22 mouse cellular contexts compared by ENCODE assay signal in the genomic region with DNA sequence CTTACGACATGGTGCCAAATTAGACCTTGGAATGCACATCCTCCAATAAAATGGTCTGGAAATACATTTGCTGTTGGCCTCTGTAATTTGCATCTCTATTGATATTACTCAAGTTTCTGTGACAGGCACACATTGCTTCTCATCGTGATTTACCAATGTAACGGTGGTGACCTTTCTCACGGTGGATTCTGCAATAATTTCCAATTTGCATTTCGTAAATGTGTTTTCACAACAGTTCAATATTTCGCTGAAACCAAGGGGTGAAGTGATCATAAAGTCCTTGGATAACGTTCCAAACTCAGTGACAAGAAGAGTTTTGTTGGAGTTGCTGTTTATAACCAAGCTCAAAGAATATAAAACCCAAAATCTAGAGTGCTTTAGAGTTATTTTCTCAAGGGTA.
"Had no signal": no experiment of that assay in that cellular context is flagged by ENCODE, and none has a peak within 500 bp of the region (broad histone marks: within the 10 kb centered on the region; RNA-seq: fewer than 3 reads in every experiment).

No protein-coding gene starts in this region.

- DNase-seq: gastrocnemius, postnatal 14 days; gastrocnemius, postnatal 36 days; heart, adult 2 months; heart, postnatal 10 days; heart, postnatal 4 days; kidney, adult 18-20 months; kidney, adult 8-10 months; kidney, postnatal 10 days; kidney, postnatal 25 days; kidney, postnatal 4 days; left cerebral cortex, postnatal 4 days had no signal

- H3K4me1 ChIP-seq: heart, embryonic 10.5 days; heart, embryonic 12.5 days; hindbrain, embryonic 10.5 days; hindbrain, embryonic 12.5 days; intestine, embryonic 15.5 days; liver, embryonic 12.5 days had no signal

- H3K27me3 ChIP-seq: heart, embryonic 12.5 days; hindbrain, embryonic 12.5 days; intestine, embryonic 15.5 days; limb, embryonic 13.5 days; limb, embryonic 15.5 days; liver, embryonic 12.5 days had no signal

- H3K36me3 ChIP-seq: heart, embryonic 10.5 days; heart, embryonic 12.5 days; hindbrain, embryonic 10.5 days; hindbrain, embryonic 12.5 days; intestine, embryonic 15.5 days; limb, embryonic 13.5 days; limb, embryonic 15.5 days; liver, embryonic 12.5 days had no signal

- H3K9ac ChIP-seq: heart, embryonic 12.5 days; hindbrain, embryonic 12.5 days; hindbrain, embryonic 14.5 days; intestine, embryonic 15.5 days; limb, embryonic 13.5 days; limb, embryonic 15.5 days; liver, embryonic 12.5 days; liver, embryonic 14.5 days had no signal

- H3K27ac ChIP-seq: heart, adult 2 months; heart, embryonic 10.5 days; hindbrain, embryonic 10.5 days; hindbrain, embryonic 12.5 days; hindbrain, embryonic 14.5 days; intestine, embryonic 15.5 days; layer of hippocampus, adult 2 months; limb, embryonic 13.5 days; limb, embryonic 15.5 days; liver, embryonic 12.5 days; liver, embryonic 14.5 days had no signal

- H3K4me3 ChIP-seq: heart, adult 2 months; heart, embryonic 10.5 days; heart, embryonic 12.5 days; hindbrain, embryonic 10.5 days; hindbrain, embryonic 12.5 days; intestine, embryonic 15.5 days; layer of hippocampus, adult 2 months; limb, embryonic 13.5 days; limb, embryonic 15.5 days; liver, embryonic 12.5 days had no signal
